Mouse (Mus musculus) neural tube, embryonic 11.5 days (tissue): ENCODE measurements around the gene Rbm33. TPM values are rescaled to one million over a fixed set of nuclear protein-coding genes. Genes with fewer than 3 reads are reported as not detected.

ENCODE experiments used
- ATAC-seq: fragments of 200-750 bp; cut with Nextera tagmentation; 2 replicates; pipeline ENCODE4 v1.8.0; 2017; ENCODE audit warnings: moderate number of reproducible peaks, mild to moderate bottlenecking, moderate TSS enrichment, moderate library complexity; ENCODE audit not compliant: insufficient read depth, low FRiP score, low TSS enrichment
- DNase-seq: peaks from one replicate; pipeline ENCODE4 v3.0.0-alpha.2; 2015; ENCODE audit warnings: low spot score
- H3K27ac ChIP-seq: fragments of 300-500 bp; sonication (generic); 2 replicates; pipeline ENCODE4 v1.5.1; 2014; ENCODE audit warnings: low read depth, mild to moderate bottlenecking, low read length
- H3K27me3 ChIP-seq: fragments of 300-500 bp; sonication (generic); 2 replicates; pipeline ENCODE4 v1.6.1; 2014; ENCODE audit warnings: mild to moderate bottlenecking, low read length, mixed read lengths; ENCODE audit not compliant: control insufficient read depth, insufficient read depth
- H3K36me3 ChIP-seq: fragments of 300-500 bp; sonication (generic); 2 replicates; pipeline ENCODE4 v1.6.1; 2014; ENCODE audit warnings: mild to moderate bottlenecking, low read length, moderate library complexity, mixed read lengths; ENCODE audit not compliant: control insufficient read depth, insufficient read depth
- H3K4me1 ChIP-seq: fragments of 300-500 bp; sonication (generic); 2 replicates; pipeline ENCODE4 v1.6.1; 2014; ENCODE audit warnings: low read length, mixed read lengths; ENCODE audit not compliant: control insufficient read depth, insufficient read depth
- H3K4me2 ChIP-seq: fragments of 300-500 bp; sonication (generic); 2 replicates; pipeline ENCODE4 v1.6.1; 2014; ENCODE audit warnings: low read depth, mild to moderate bottlenecking, moderate library complexity
- H3K4me3 ChIP-seq: fragments of 300-500 bp; sonication (generic); 2 replicates; pipeline ENCODE4 v1.5.1; 2014; ENCODE audit warnings: low read depth, low read length
- H3K9ac ChIP-seq: fragments of 300-500 bp; sonication (generic); 2 replicates; pipeline ENCODE4 v1.6.1; 2014; ENCODE audit warnings: mild to moderate bottlenecking, low read length
- H3K9me3 ChIP-seq: fragments of 300-500 bp; sonication (generic); 2 replicates; pipeline ENCODE4 v1.6.1; 2016; ENCODE audit warnings: low read length; ENCODE audit not compliant: control insufficient read depth
- WGBS: fragments of 180-500 bp; shearing (Covaris S2); extraction: QIAGEN DNeasy Blood & Tissue Kit; methylation state at CpG from one replicate; pipeline ENCODE4 v1.1.7; 2014; 5-methylcytosine and 5-hydroxymethylcytosine counted together
- polyA plus RNA-seq: library from polyadenylated mRNA; unstranded; fragments of >200 nt; fragmentation: Nextera tagmentation; extraction: Ambion mirVana; gene quantifications from 2 replicates; pipeline ENCODE4 v1.2.1, GENCODE M21; 2014

The Rbm33 gene
- polyA plus RNA-seq, 1 experiment from 2014 or later: 20.1 TPM

DNA sequence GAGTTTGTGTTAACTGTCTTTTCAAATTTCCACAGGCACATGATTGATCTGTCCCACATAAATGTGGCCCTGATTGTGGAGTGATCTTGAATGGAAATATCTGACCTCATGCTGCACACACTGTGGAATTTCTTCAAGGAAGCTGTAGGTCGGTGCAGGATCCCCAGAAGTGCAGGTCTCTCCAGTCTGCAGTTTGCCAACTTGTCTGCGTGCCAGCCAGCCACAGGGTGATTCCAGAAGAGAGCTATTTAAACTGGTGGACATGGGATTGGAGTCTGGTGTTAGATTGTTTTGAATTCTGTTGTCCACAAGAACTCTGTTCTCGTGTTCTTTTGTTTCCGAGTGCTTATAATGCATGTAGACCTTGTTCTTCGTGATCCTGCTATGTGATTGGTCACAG, 96.6 kb downstream of the Rbm33 start:
- H3K27ac ChIP-seq: no peak overlapping the region
- H3K36me3 ChIP-seq: peaks cover 19% of the 10 kb centered on the region
- H3K9me3 ChIP-seq: no peaks in the 10 kb centered on the region
- no peak overlapping the region for H3K9ac ChIP-seq
- 95% methylated on average over 5 of the region's 5 CpGs for WGBS
- no peak overlapping the region for H3K4me3 ChIP-seq
- ATAC-seq (no peak), DNase-seq (no peak)
- H3K27me3 ChIP-seq: no peaks in the 10 kb centered on the region
- no peak overlapping the region for H3K4me2 ChIP-seq
- H3K4me1 ChIP-seq: no peaks in the 10 kb centered on the region

DNA sequence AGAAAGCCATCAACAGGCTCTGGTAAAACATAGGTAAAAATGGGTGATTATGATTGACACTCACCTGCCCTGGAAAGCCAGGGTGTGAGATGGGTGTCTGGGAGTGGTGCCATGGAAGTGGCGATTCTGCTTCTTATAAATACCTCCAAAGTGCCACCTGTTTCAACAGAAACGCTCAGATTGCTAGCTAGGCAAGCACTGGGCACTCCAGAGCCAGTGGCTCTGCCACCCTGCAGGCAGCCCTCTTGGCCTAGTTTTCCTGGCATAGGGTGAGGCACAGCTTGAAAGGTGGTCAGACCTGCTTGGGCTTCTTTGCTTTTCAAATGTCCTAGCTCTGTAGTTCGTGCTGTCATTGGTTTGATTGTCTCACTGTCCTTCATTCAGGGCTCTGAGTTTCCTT, 97.2 kb downstream of the Rbm33 start:
- Histone ChIP-seq H3K4me2 (no peak overlapping the region), H3K9me3 (no peaks in the 10 kb centered on the region), H3K27ac (no peak overlapping the region), H3K27me3 (no peaks in the 10 kb centered on the region), H3K4me3 (no peak overlapping the region), H3K36me3 (peaks cover 15% of the 10 kb centered on the region), H3K4me1 (no peaks in the 10 kb centered on the region), H3K9ac (no peak overlapping the region)
- 96% methylated on average over 3 of the region's 3 CpGs for WGBS
- DNase-seq (no peak), ATAC-seq (no peak)

DNA sequence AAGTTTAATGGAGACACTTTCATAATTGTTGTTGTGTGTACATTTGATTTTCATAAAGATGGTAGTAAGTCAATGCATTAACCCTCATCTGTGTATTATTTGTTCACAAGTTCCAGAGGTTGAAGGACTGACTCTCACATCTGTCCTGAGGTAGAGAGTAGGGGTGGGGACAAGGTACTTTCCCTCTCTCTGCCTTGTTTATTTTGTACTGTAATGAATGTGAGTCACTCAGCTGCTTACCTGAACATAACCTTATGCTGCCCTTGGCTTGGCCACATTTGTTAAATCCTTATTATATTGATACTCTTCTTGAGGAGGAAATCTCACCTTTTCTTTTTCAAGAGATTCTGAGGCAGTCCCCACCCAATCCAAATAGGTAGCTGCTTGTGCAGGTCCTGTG, 99.1 kb downstream of the Rbm33 start:
- no peak for ATAC-seq
- DNase-seq: no peak
- no peaks in the 10 kb centered on the region for H3K9me3 ChIP-seq
- peaks cover 17% of the 10 kb centered on the region for H3K36me3 ChIP-seq
- no peak overlapping the region for H3K9ac ChIP-seq
- H3K4me1 ChIP-seq: no peaks in the 10 kb centered on the region
- H3K4me2 ChIP-seq: no peak overlapping the region
- no peak overlapping the region for H3K4me3 ChIP-seq
- H3K27me3 ChIP-seq: no peaks in the 10 kb centered on the region
- no peak overlapping the region for H3K27ac ChIP-seq

DNA sequence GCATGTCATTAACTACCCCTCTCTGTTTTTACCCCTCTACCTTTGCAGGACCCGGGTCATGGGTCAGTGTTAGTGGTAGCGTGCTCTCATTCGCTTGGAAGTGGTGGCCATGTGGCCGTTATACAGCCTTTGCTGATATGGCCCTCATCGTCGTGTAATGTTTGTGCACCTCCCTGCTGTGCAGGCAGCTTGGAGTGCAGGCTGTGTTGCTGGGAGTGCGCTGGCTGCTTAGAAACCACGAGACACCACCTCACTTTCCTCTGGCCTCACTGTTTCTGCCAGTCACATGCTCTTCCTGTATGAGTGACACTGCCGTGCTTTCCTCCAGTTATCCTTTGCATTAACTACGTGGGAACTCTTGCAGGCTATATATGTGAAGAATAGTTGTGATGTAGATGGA, 101.8 kb downstream of the Rbm33 start:
- H3K4me3 ChIP-seq: no peak overlapping the region
- H3K4me1 ChIP-seq: no peaks in the 10 kb centered on the region
- no peaks in the 10 kb centered on the region for H3K27me3 ChIP-seq
- no peak overlapping the region for H3K27ac ChIP-seq
- no peak for ATAC-seq
- H3K4me2 ChIP-seq: no peak overlapping the region
- WGBS: 73% methylated on average over 10 of the region's 10 CpGs
- H3K36me3 ChIP-seq: peaks cover 10% of the 10 kb centered on the region
- no peak overlapping the region for H3K9ac ChIP-seq
- no peaks in the 10 kb centered on the region for H3K9me3 ChIP-seq
- DNase-seq: no peak

DNA sequence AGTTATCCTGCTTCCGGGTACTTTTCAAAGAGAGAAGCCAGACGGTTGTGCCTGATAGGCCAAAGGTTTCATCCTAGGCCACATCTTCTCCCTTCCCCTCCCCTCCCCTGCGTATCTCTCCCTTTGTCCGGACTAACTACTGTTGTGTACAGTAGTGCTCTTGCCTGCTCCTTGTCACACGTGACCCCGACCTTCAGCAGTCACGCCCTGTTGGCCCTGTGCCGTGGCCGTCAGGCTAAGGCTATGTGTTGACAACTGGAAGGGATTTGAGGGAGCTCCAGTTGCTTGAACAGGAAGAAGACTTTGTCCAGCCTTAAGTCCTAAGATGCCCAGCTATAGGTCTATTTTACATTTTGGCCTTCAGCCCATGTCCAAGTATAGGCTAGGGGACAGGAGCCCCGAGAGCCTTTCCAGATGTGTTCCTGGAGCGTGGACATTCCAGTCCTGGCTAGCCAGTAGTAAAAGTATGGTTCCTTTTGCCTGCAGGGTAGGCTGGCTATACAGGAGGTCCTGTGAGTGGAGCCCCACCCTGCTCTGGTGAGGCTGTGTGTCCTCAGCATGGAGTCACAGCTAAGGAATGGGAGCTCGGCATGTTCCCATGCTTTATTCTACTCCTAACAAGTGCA, 102.8 kb downstream of the Rbm33 start:
- no peak overlapping the region for H3K9ac ChIP-seq
- no peaks in the 10 kb centered on the region for H3K27me3 ChIP-seq
- no peak overlapping the region for H3K4me3 ChIP-seq
- H3K4me1 ChIP-seq: no peaks in the 10 kb centered on the region
- no peak overlapping the region for H3K27ac ChIP-seq
- 85% methylated on average over 12 of the region's 12 CpGs for WGBS
- no peak overlapping the region for H3K4me2 ChIP-seq
- H3K9me3 ChIP-seq: no peaks in the 10 kb centered on the region
- peaks cover 5% of the 10 kb centered on the region for H3K36me3 ChIP-seq
- ATAC-seq: no peak
- DNase-seq: no peak

DNA sequence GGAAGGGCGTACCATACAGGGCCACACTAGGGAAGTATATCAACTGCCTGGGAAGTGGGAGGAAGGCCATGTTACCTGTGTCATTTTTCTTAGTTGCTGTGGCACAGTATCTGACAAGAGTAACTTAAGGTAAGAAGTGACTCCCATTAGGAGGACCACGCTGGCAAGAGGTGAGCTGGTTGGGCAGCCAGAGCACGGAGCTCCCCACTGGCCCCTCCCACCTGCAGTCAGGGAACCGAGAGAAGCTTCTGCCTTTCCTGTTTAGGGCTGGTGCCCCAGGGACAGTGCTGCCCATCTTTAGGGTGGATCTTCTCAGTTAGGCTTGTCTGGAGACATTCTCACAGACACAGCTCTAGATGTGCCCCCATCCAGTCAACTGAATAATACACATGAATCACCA, 106.9 kb downstream of the Rbm33 start:
- H3K4me2 ChIP-seq: no peak overlapping the region
- no peaks in the 10 kb centered on the region for H3K27me3 ChIP-seq
- H3K36me3 ChIP-seq: peaks cover 2% of the 10 kb centered on the region; the same call in 1 of the 2 replicates
- no peak overlapping the region for H3K9ac ChIP-seq
- no peak overlapping the region for H3K27ac ChIP-seq
- no peak overlapping the region for H3K4me3 ChIP-seq
- 72% methylated on average over 4 of the region's 4 CpGs for WGBS
- H3K4me1 ChIP-seq: no peaks in the 10 kb centered on the region
- no peak for DNase-seq
- no peaks in the 10 kb centered on the region for H3K9me3 ChIP-seq
- no peak for ATAC-seq

DNA sequence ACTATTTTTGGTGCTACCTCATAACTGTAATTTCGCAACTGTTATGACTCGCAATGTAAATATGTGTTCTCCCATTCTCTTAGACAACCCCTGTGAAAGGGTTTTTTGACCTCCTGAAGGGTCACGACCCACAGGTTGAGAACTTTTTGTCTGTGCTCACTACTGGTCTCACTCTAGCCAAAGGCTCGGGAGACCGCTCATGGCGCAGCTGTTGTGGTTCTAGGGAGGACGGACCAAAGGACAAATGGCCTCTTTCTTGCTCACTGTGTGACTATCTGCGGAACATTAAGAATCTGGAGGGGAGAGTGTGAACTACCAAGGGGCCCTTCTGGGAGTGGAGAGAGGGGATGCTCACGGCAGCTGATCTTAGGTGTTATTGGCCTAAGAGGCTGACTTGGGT, 109.0 kb downstream of the Rbm33 start:
- Histone ChIP-seq H3K9me3 (no peaks in the 10 kb centered on the region), H3K4me3 (no peak overlapping the region), H3K9ac (no peak overlapping the region), H3K27me3 (no peaks in the 10 kb centered on the region), H3K4me2 (no peak overlapping the region), H3K4me1 (no peaks in the 10 kb centered on the region), H3K36me3 (no peaks in the 10 kb centered on the region), H3K27ac (no peak overlapping the region)
- DNase-seq (no peak), ATAC-seq (no peak)
- WGBS: 92% methylated on average over 9 of the region's 9 CpGs

DNA sequence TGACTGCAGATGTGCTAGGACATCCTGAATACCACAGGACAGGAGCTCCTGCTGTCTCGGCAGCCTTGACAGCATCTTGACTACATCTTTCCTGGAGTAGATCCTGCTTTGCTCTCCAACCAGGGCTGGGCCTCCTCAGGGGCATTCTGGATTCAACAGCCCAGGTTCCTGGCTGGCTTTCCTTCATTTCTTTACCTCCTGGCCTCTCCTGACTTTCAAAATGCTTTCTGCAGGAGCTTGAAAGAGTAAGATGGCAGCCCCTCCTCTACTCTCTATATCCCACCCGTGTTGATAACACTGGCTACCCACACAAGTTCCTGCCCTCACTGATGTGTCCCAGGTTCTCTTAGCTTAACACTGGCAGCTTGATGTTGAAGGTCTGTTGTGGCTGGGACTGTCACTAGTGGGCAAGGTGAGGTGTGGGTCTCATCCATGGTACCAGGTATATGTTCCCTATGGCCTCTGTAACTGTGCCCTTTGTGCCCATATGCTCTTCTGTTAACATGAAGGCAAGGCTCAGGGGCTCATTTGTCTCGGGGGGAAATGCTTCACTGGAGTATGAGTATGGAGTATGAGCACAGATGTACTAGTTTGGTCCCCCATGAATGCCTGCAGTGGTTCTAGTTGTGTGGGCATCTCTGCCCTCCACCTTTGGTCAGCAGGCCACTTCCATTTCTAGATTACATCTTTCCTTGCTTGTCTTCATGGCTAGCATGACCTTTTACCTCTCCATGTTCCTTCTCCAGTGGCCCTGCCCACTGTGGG, 133.4 kb downstream of the Rbm33 start:
- no peak for ATAC-seq
- H3K4me1 ChIP-seq: no peaks in the 10 kb centered on the region
- H3K36me3 ChIP-seq: no peaks in the 10 kb centered on the region
- WGBS: 49% methylated on average over 3 of the region's 3 CpGs
- no peak overlapping the region for H3K27ac ChIP-seq
- no peak overlapping the region for H3K9ac ChIP-seq
- no peak overlapping the region for H3K4me3 ChIP-seq
- H3K9me3 ChIP-seq: no peaks in the 10 kb centered on the region
- H3K4me2 ChIP-seq: no peak overlapping the region
- peaks cover under 1% of the 10 kb centered on the region; the same call in 1 of the 2 replicates for H3K27me3 ChIP-seq
- DNase-seq: no peak

DNA sequence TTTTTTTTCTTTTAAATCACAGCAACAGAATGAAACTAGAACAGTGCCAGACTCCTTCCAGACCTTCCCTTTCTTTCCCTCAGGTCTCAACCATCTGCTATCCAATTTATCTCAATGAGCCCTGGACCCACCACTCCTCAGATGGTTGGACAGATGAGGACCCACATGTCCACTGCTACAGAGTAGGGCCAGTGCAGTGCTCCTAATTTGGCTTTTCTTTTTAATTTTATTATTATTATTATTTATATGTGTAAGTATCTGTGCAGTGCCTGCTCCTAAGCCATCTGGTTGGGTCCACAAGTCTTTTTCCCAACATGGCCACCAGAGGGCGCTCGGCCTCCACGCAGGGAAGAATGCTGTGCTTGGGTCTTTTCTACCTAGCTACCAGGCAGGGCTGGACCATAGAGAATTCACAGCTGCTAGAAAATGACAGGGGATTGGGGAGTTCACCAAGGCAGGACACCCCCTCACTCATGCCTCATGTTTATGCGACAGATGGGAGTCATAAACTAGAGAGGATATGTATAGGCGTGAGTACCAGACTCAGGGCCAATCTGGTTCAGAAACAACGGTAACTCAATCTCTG, 134.2 kb downstream of the Rbm33 start:
- Histone ChIP-seq H3K4me1 (no peaks in the 10 kb centered on the region), H3K36me3 (no peaks in the 10 kb centered on the region), H3K4me3 (no peak overlapping the region), H3K27me3 (peaks cover 8% of the 10 kb centered on the region), H3K9me3 (no peaks in the 10 kb centered on the region), H3K9ac (no peak overlapping the region), H3K27ac (no peak overlapping the region), H3K4me2 (no peak overlapping the region)
- peak; percentile 89 for DNase-seq
- WGBS: 35% methylated on average over 6 of the region's 6 CpGs
- peak; percentile 68 for ATAC-seq
